Comparison of ENCODE assay signal across 12 mouse cellular contexts in genomic region chr16:22015569-22015968, GRCm38 (mm10).
"Had no signal": no experiment of that assay in that cellular context is flagged by ENCODE, and none has a peak within 500 bp of the region (broad histone marks: within the 10 kb centered on the region; RNA-seq: fewer than 3 reads in every experiment).

No protein-coding gene starts in this region.

- H3K27me3 ChIP-seq: kidney, embryonic 15.5 days; limb, embryonic 15.5 days; liver, embryonic 12.5 days; midbrain, embryonic 15.5 days had no signal

- H3K27ac ChIP-seq: kidney, embryonic 15.5 days; limb, embryonic 15.5 days; liver, embryonic 12.5 days; midbrain, embryonic 10.5 days; midbrain, embryonic 15.5 days; stomach, postnatal 0 days had no signal

- H3K9ac ChIP-seq: kidney, embryonic 15.5 days; limb, embryonic 15.5 days; liver, embryonic 12.5 days; lung, embryonic 14.5 days; midbrain, embryonic 15.5 days had no signal

- H3K4me3 ChIP-seq: kidney, embryonic 15.5 days; limb, embryonic 15.5 days; liver, embryonic 12.5 days; midbrain, embryonic 10.5 days; midbrain, embryonic 15.5 days had no signal

- H3K4me2 ChIP-seq: kidney, embryonic 15.5 days; limb, embryonic 15.5 days; liver, embryonic 12.5 days; lung, embryonic 14.5 days; midbrain, embryonic 15.5 days had no signal

- ATAC-seq: liver, embryonic 12.5 days; midbrain, embryonic 15.5 days had no signal

- H3K9me3 ChIP-seq: kidney, embryonic 15.5 days; limb, embryonic 15.5 days; liver, embryonic 12.5 days; midbrain, embryonic 10.5 days; midbrain, embryonic 15.5 days had no signal

- DNase-seq: kidney, adult 18-20 months; kidney, postnatal 14 days; lung, embryonic 14.5 days; lung, postnatal 14 days; right cerebral cortex, adult 18-20 months; right cerebral cortex, postnatal 25 days had no signal
